Mouse (Mus musculus): Measurements from ENCODE around the gene Ptpn22.

Gene Ptpn22

GRCm38 (mm10) chr3:103944794-103945562 lies 85.4 kb downstream of the Ptpn22 start:
- DNase-seq: no peak

GRCm38 (mm10) chr3:103948666-103949065 lies 89.1 kb downstream of the Ptpn22 start:
- DNase-seq: no peak

GRCm38 (mm10) chr3:103960622-103961021 lies 101.0 kb downstream of the Ptpn22 start:
- DNase-seq: no peak
